Mouse (Mus musculus) brain, embryonic 14.5 days (tissue): ENCODE results near the gene Gm17018. TPM values are rescaled to one million over a fixed set of nuclear protein-coding genes. Genes with fewer than 3 reads are reported as not detected.

Experiments used
- DNase-seq: peaks from one replicate; pipeline ENCODE4 v3.0.0-alpha.2; 2011; ENCODE audit warnings: low read depth
- CTCF ChIP-seq: fragments of 200-500 bp; IDR thresholded peaks from 2 replicates; pipeline ENCODE4 v1.5.1; 2012; ENCODE audit warnings: inconsistent platforms, mild to moderate bottlenecking, moderate library complexity, borderline replicate concordance; ENCODE audit not compliant: insufficient read depth, insufficient read length; ENCODE audit errors: extremely low read depth
- POLR2A ChIP-seq: fragments of 200-500 bp; IDR thresholded peaks from 2 replicates; pipeline ENCODE4 v1.6.1; 2012; ENCODE audit warnings: mild to moderate bottlenecking, inconsistent platforms, borderline replicate concordance; ENCODE audit not compliant: poor library complexity, insufficient read depth, insufficient read length, severe bottlenecking; ENCODE audit errors: extremely low read depth
- polyA plus RNA-seq: library from polyadenylated mRNA; depleted of rRNA; stranded (reverse); fragments of >200 nt; gene quantifications from 2 replicates; pipeline ENCODE4 v1.2.3, GENCODE M21; 2012

Gm17018 gene
- polyA plus RNA-seq, 1 experiment: 24.1 TPM

- TF ChIP-seq POLR2A (no peak), CTCF (no peak)
- DNase-seq: no peak
Measured at GRCm38 (mm10) chr19:45552187-45552586, 8.2 kb upstream of the Gm17018 start.

- DNase-seq: no peak
- TF ChIP-seq POLR2A: no peak
- no peak for TF ChIP-seq CTCF
Measured at GRCm38 (mm10) chr19:45554136-45554535, 6.3 kb upstream of the Gm17018 start.

DNA sequence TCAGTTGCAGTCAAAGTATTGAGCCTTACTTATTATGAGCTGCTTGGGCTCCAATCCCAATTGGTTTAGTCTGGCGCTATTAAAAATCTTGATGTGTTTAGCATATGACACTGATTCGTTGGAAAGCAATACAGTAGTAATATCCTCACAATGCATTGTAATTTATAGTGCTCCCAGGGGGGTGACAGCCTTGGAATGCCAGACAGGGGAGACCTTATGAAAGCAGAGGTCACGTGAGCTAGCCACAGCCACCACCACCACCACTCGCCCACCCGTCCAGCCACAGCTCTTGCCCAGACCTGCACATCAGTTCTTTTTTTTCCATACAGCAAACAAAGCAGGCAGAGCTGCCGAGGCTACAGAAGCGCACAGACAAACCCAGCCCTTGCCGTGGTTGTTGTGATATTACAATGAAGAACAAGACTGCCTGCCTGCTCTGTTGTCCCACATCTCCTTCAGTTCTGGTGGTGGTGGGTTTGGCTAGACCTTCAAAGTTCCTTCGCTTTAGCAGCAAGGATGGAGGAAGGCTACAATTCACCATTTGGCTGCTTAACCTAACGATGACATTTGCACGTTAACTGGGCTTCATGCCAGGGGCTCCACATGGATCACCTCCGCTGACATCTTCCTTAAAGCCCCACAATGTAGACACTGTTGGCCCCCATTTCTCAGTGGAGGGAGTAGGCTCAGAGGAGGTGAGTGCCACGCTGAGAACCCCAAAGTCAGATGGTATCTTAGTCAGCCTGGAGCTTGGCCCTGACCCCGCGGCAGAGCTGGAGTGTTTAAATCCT is 5.7 kb downstream of the Gm17018 start:
- no peak for TF ChIP-seq POLR2A
- TF ChIP-seq CTCF: no peak
- DNase-seq: no peak

GRCm38 (mm10) chr19:45567367-45567766 is 7.0 kb downstream of the Gm17018 start:
- TF ChIP-seq CTCF (no peak), POLR2A (no peak)
- DNase-seq: no peak

DNA sequence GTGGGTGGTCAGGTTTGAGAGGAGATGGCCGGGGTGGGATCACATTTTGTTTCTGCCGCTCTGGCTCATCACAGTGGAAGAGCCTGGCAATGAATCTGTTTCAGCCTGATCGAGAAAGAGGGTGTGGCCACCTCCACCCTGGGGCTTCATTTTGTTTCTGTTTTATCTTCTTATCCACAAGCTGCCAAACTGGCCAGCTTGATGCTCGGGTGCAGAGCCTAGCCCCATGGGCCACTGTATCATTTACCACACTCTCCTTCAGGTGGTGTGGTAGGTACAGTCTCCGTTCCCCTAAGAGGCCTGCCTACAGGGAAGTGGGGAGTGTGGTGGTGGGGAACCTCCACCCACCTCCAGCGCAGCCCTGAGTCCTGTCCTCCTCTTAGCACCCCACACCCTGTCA is 12.6 kb downstream of the Gm17018 start:
- no peak for TF ChIP-seq POLR2A
- TF ChIP-seq CTCF: no peak
- no peak for DNase-seq

- TF ChIP-seq POLR2A: no peak
- TF ChIP-seq CTCF: peak; percentile 62
- DNase-seq: peak; percentile 75
Measured at GRCm38 (mm10) chr19:45573861-45574267, 13.4 kb downstream of the Gm17018 start.

DNA sequence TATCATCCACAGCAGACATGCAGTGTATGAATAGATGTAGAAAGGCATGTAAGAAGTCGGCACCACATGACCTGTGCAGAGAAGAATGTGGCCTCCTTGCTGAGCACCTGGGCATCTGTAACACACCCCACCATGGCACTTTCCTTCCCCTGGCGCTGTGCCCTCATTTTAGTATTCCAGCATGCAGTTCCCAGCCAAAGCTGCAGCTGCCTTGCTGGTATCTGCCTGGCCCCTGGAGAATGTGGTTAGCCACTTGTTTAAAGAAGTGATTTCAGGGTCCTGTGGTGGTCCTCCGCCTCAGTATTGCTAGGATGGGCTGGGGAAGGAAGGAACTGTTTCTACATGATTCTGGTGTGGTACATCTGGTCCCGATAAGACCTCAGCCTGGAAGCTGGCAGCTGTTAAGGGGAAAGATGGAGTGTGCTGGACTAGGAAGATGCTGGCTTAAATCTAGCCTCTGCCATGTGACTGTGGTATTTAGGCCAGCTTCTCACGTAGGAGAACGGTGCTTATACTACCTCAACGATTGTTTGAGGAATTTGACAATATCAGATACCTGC is 14.0 kb downstream of the Gm17018 start:
- TF ChIP-seq CTCF (no peak), POLR2A (no peak)
- no peak for DNase-seq

GRCm38 (mm10) chr19:45574941-45575631 is 14.7 kb downstream of the Gm17018 start:
- no peak for TF ChIP-seq CTCF
- TF ChIP-seq POLR2A: no peak

DNA sequence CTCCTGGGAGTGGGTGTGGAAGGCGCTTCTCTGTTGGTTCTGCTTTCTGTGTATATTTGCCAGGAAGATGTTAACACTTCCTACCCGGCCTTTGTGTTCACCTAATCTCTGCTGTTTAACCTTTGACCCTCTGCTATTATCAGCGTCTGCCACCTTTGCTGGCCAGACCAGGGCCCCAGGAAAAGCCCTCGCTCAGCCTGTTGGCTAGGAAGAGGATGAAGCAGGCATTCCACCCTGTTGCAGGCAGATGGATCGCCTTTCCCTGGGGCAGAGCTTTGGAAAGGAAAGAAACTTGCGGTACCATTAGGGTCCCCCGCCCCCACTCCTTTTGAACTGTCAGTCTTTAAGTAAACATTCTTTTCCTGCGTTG is 15.2 kb downstream of the Gm17018 start:
- no peak for TF ChIP-seq POLR2A
- no peak for TF ChIP-seq CTCF
- DNase-seq: no peak

More at GRCm38 (mm10) chr19:45574941-45575631, 14.7 kb downstream of the Gm17018 start:
- DNase-seq: no peak

- DNase-seq: no peak
- TF ChIP-seq CTCF (no peak), POLR2A (no peak)
Measured at GRCm38 (mm10) chr19:45577141-45577750, 16.8 kb downstream of the Gm17018 start.

DNA sequence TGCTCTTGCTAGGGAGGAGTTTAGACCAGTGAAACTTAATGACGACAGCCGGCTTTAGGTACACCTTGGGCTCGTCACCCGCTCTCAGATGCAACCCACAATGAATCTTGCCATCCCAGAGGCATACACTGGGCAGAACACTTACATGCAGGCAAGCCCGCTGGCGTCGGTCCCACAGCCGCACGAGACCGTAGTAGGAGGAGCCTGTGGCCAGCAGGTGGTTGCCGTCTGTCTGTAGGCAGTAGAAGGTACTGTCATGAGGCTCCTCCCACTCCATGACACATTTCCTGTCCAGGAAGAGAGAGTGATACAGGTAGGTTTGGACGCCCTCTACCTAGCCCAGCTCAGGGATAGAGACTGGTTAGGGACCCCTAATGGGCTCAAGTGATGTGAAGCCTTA is 18.6 kb downstream of the Gm17018 start:
- no peak for TF ChIP-seq CTCF
- TF ChIP-seq POLR2A: no peak
- no peak for DNase-seq
